Mouse (Mus musculus) R1 (cell line): ENCODE data around the gene 1810043G02Rik.
"Not testable (repeated sequence)": the region's sequence is repeated elsewhere in the genome, so short reads cannot be mapped to it uniquely, and the experiment has no call there.

Experiments used
- DNase-seq: peaks from one replicate; pipeline ENCODE4 v3.0.0-alpha.2; 2018; ENCODE audit warnings: low read depth, low spot score

Gene 1810043G02Rik

DNA sequence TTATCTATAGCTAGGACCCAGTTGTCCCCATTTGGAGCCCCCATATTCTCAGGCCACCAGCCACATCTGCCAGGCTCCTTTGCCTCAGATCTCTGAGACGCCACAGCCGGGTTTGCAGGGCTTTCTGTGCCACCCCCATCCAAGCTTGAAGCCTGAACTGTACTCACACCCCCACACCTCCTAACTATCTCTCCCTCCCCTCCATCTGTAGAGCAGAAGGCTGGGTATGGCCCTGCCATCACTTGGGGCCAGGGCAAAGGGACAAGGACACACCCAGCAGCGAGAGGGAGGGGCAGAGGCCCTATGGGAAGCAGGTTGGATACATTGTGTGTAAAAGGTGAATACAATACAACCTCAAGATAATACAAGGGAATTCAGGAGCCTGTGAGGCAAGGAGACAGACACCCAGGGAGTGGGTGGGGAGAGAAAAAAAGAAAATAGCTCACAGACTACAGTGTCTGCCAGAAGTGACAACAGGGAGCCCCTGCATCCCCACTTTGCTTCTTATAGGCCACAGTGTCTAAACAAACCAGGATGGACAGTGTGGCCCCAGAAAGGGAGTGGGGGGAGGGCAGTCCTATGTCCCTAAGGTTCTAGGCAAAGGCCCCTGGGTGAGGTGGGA lies 26.3 kb downstream of the 1810043G02Rik start:
- DNase-seq = no peak

DNA sequence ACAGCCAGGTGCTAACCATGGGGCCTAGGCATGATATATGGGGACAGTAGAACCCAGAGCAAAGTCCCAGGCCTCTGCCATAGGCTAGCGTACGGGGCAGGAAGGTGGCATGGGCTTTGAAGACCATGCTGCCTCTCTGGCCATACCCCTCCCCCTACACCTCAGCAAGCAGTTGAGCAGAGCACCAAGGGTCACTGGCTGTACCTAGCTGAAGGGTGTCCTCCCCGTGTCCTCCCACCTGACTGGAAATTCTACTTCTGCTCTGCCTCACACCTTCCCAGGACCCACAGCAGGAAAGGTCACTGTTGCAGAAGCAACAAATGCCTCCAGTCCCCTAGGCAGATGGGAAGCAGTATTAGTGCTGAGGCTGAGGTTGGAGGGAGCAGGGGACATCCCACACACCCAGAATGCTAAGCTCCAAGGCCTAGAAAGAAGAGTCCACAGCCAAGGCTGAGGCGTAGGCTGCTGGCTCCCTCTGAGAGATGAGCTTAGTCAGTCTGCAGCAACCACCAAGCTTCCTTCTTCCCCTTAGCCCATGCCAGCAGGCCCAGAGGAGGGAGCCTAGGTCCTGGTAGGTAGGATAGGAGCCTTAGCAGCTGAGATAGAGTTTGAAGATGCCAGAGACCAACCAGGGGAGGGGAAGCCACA lies 27.6 kb downstream of the 1810043G02Rik start:
- DNase-seq = no peak

DNA sequence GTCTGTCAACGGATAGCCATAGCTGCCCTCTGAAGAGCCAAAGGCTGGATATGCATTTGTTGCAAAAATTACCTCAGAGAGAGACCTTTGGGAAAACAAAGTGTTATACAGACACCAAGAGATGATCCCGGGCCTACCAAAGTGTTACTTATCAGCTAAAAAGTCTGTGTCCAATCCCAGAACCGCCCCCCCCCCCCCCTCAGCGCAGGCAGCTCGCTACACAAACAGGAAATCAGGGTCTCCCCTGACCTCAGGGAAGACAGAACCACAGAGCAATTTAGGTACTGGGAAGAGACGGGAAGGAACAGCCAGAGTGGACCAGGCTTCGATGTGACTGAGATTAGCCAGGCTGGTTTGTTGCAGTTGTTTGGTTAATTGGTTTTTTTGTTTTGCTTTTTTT lies 28.9 kb downstream of the 1810043G02Rik start:
- DNase-seq = no peak

DNA sequence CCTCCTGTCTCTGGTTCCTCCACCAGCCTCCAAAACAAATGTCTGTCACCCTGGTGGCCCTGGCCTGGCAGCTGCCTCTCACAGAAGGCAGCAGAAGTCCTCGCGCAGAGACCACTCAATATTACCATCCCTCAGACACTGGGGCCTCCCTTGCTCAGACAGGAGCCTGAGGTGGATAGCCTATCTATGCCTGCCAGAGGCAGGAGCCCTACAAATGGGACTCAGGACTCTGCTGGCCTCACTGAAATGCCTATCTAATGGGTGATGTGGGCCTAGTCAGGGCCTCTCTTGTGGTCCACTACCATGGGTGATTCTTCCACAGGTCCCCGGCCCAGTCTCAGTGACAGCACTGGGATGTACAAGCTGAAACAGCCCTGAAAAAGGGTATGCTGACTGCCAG lies 29.8 kb downstream of the 1810043G02Rik start:
- no peak for DNase-seq

DNA sequence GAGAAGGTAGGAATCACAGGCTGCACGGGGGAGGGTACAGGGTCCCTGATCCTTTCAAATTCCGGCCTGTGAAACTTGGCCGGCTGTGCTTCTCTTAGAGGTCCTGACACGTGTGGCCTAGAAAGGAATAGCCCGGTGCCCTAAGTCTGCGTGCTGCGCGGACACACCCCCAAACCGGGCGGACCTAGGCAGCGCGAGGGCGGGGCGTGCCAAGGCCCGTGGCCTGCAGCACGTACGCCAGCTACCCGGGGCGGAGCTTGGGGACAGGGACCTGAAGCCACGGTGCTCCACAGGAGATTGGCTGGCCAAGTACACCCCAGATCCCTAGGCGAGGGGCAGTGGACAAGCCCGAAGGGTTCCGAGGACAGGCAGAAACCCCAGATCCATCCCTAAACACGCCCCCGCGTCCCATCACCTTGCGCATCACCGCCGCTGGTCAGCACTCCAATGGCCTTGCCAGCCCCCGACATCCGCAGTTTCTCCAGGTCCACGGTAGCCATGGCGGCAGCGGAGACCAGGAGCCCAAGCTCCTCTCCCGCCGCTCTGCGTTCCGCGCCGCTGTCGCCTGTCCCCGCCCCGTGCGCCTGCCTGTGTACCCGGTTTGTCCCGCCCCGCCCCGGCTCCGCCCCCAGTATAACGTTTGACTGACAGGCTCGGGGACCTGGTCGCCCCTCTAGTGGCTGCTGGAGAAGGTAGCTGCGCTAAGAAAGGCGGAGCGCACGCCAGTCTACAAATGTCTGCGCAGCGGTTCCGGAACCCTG lies 31.0 kb downstream of the 1810043G02Rik start:
- peak; percentile 97 for DNase-seq

DNA sequence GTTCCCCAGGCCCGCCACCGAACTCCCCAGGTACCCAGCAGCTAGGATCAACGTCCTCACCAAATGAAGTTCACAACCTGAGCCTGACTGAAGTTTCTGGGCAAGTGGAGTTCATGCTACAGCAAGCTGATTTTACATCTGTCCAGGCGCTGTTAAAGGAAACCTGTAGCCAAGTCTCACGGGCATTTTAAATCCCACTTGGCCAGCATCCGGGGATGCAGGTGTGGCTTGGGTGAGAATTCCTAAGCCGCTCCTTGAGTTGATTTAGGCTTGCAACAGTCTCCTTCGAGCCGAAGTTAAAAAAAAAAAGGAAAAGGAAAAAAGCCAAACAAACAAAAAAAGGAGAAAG lies 31.6 kb downstream of the 1810043G02Rik start, which contains the start of gene Pfkl:
Gene Pfkl (minus strand): TSS at position 139 of the 349 bp plus-strand sequence.
- DNase-seq = peak; percentile 94

DNA sequence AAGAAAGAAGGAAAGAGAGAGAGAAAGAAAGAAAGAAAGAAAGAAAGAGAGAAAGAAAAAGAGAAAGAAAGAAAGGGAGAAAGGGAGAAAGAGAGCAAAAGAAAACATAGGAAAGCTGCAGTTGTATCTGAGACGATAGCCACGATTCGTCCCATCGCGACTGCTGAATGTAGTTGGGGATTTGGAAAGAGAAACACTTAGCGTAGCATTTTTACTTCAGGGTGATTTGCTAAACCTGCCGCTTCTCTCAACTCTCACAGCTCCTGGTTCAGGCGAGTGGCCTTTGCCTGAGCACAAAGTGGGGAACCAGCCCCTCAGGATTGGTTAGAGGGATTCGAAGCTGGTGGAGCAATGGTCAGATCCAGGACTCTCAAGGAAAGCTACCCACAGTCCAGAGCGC lies 32.0 kb downstream of the 1810043G02Rik start:
- DNase-seq = no peak

DNA sequence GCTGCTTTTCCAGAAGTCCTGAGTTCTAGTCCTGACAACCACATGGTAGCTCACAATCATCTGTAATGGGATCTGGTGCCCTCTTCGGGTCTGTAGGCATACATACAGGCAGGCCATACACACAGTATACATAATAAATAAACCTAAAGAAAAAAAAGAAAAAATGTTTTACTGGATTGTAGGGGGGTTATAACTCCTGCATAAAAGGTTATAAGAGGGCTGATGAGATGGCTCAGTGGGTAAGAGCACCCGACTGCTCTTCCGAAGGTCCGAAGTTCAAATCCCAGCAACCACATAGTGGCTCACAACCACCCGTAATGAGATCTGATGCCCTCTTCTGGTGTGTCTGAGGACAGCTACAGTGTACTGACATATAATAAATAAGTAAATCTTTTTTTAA lies 32.8 kb downstream of the 1810043G02Rik start:
- DNase-seq = not testable (repeated sequence)

DNA sequence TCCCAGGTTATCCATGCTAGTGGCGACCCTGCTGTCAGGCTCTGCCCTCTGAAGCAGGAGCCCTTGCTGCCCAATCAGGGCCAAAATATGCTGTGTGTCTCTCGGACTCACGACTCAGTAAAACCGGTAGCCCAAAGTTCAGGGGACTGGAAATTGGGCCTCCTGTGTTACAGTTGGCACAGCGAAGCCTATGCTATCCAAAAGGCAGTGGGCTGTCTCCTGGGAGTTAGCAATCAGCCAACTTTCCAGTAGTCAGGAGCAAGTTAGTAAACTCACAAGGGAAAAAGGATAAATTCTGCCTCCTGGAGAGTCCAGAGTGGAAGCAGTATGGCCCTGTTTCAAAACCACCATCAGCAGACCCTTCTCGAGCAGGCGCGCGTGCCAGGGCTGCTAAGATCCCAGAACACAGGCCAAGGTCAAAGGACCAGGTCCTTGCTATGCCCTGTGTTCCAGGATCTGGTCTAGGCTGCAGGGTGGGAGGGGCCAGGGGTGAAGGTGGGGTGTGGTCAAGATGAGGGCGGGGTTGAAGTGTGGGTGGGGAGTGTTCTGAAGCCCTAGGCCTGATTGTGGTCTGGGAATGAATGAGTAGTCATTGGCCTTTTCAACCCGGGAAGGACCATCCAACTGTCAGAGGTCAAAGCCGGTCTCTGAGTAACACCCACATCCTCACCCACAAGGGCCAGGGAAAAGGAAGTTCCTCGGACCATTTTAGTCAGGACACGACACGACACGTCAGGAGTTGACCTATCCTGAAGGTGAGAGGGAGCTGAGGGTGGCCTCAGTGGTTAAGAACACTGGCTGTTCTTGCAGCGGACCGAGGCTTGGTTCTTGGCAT lies 34.6 kb downstream of the 1810043G02Rik start:
- DNase-seq = peak; percentile 63

DNA sequence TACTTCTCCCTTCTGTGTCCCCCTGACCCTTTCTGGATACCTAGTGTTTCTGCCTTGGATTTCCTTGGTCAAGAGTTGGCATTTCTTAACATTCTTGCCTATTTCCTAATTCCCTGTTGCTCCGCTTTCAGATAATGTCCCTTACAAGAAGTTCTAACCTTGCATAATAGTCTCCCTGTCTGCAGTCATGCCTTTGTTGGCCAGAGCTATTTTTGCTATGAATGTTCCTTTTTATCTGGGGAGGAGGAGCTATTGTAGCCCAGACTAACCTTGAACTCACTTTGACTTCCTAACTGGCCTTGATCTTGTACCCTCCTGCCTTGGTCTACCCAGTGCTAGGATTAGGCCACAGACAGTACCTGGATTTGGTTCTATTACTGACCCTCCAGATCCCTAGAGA lies 37.2 kb downstream of the 1810043G02Rik start:
- DNase-seq = no peak

DNA sequence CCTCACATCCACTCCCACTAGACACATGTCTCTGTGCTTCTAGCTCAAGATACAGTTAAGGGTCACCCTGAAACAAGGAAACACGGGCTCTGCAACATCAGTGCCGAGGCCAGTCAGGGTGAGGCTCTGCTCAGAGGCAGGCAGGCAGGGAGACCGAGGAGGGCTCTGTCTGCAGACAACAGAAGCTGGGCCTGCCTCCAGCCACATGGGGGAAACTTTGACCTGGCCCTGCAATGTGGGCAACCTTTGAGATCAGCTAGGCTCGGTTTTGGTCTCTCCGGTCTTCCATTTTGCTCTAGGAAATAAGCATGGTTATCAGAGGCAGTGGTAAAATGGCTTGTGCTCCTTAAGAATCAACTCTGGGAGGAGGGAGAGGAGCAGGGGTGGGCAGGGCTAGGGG lies 38.0 kb downstream of the 1810043G02Rik start:
- DNase-seq = no peak

DNA sequence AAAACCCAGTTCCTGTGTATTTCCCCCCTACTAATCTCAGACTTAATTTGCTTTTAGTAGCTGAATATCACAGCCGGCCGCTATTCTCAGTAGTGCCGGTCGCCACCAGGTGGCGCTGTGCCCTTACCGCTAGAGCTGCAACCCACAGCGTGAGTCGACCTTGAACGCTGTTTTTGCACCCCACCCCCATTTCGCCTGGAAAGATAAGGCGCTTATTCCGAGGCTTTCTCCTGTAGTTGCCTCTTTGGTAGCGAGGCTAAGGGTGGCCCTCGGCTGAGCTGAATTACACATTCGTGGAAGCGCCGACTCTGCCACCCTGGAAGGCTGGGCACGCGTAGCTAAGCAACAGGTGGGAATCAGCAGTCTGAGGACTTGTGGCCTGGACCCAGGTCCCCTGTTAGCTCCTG lies 40.5 kb downstream of the 1810043G02Rik start:
- peak; percentile 81 for DNase-seq

DNA sequence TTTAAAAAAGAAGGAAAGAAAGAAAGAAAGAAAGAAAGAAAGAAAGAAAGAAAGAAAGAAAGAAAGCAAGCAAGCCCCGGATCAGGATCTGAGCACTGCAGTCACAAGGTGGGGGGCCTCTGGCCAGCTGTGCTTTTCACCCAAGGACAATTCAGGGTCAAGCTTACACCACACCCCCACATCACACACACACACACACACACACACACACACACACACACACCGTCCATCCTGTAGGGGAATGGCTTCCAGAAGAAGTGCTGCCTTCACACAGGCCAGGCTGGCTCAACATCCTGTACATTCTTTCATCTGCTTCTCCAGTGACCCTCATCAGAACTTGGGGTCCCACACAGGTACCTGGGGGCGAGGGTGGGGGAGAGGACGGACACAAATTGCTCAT lies 41.0 kb downstream of the 1810043G02Rik start:
- no peak for DNase-seq

DNA sequence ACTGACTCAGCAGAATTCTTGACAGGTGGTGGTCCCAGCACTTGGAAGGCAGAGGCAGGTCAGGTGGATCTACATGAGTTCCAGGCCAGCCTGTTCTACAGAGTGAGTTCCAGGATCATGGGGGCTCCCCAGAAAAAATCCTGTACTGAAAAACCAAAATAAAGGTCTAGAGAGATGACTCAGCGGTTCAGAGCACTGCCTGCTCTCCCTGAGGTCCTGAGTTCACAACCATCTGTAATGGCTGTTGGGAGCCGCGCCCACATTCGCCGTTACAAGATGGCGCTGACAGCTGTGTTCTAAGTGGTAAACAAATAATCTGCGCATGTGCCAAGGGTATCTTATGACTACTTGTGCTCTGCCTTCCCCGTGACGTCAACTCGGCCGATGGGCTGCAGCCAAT lies 41.7 kb downstream of the 1810043G02Rik start:
- not testable (repeated sequence) for DNase-seq

DNA sequence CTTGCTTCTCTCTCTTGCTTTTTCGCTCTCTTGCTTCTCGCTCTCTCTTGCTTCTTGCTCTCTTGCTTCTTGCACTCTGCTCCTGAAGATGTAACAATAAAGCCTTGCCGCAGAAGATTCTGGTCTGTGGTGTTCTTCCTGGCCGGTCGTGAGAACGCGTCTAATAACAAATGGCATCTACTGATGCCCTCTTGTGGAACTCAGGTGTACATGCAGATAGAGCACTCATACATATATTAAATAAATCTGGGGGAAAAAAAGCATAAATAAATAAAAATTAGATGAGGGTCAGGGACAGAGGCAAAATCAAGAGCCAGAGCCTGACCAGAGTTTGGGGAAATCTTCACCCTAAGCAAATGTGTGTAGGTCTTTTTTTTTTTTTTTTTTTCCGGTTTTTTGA lies 47.1 kb downstream of the 1810043G02Rik start:
- DNase-seq = not testable (repeated sequence)

DNA sequence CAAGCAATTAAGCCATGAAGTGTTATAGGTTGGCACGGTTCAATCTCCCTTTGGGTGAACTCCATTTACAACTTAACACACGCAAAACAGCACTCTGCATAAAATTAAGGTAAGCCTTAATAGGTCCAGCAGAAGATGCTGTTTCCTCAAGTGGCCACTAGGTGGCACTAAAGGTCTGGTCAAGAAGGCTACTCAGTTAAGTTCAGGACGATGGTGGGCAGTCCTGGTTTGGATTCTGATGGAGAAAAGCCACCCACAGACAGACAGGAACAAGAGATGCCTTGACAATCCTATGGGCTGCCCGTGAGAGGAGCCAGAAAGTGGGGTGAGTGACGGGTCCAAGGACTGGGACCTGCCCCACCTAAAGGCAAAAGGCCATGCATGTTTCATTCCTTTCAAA lies 49.8 kb downstream of the 1810043G02Rik start:
- peak; percentile 89 for DNase-seq

DNA sequence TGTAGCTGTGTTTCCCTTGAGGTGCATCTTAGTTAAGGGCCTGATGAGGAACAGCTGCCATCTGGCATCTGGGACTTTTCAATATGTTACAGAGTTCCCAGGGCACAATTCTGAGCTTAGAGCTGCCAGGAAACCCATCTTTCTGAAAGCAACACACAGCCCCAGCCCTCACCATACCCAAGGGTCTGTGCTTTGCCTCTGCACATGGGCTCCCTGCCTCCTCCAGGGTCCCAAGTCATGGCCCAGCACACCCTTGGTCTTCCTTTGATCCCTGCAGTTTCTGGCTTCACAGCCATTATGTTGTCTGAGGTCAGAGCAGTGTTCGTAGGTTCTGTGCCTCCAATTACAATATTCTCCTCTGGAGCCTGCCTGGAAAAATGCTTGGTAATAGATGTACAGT lies 50.8 kb downstream of the 1810043G02Rik start:
- no peak for DNase-seq

DNA sequence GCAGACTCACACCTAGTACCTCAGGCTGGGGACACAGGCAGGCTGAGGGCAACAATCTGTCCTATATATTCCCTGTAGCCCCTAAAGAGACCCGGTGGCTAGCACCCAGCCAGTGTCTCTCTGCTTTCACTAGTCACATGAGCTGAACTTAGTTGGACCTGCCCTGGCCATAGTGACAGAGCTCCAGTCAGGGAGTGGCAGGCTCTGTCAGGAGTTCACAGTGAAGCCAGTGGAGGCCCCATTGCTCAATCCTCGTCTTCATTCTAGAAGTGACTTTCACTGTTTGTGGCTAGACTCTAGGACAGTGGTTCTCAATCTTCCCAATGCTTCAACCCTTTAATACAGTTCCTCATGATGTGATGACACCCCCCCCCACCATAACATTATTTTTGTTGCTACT lies 53.7 kb downstream of the 1810043G02Rik start:
- DNase-seq = no peak
